In genomic region chr11:11115648-11116590, GRCm38 (mm10) we compare ENCODE assay signal across 8 mouse cellular contexts. TPM values are rescaled to one million over a fixed set of nuclear protein-coding genes. Genes with fewer than 3 reads are reported as not detected.
A peak's percentile ranks its signal among the peaks of the same experiment; 100 is the strongest.
DNase-seq lines count a peak whose midpoint lies in the region; ATAC-seq and TF ChIP-seq lines count a peak whose summit lies in the region.
"Had no signal": no experiment of that assay in that cellular context is flagged by ENCODE, and none has a peak within 500 bp of the region (broad histone marks: within the 10 kb centered on the region; RNA-seq: fewer than 3 reads in every experiment).

No protein-coding gene starts in this region.

- TF ChIP-seq CTCF in layer of hippocampus, adult 2 months (conservative IDR thresholded peaks at IDR 0.05): no peak

- peak; percentile 75 for ATAC-seq in embryonic facial prominence, embryonic 11.5 days (replicated peaks; ENCODE audit: insufficient number of reproducible peaks, low FRiP score, low TSS enrichment, low read depth)
- 0 out of 2 replicates have a peak, but pooled peaks have one; percentile 17 for ATAC-seq in limb, embryonic 15.5 days (ENCODE audit: insufficient number of reproducible peaks, low FRiP score, low TSS enrichment, low read depth)
- ATAC-seq in megakaryocyte-erythroid progenitor cell, adult 5-6 weeks (replicated peaks; ENCODE audit: low FRiP score, low TSS enrichment, poor library complexity, severe bottlenecking): no peak

- WGBS in embryonic facial prominence, embryonic 11.5 days: under 1% methylated on average over 89 of the region's 93 CpGs
- WGBS in limb, embryonic 15.5 days: under 1% methylated on average over 93 of the region's 93 CpGs

- no peaks in the 10 kb centered on the region for H3K36me3 ChIP-seq in embryonic facial prominence, embryonic 11.5 days (replicated peaks; ENCODE audit: control insufficient read depth, insufficient read depth, low read depth, low read length)
- H3K36me3 ChIP-seq in limb, embryonic 15.5 days: no peaks in the 10 kb centered on the region

- peak overlapping the region; percentile 53 for H3K4me3 ChIP-seq in layer of hippocampus, adult 2 months
- H3K4me3 ChIP-seq in embryonic facial prominence, embryonic 11.5 days (ENCODE audit: low read depth, low read length): peak overlapping the region; percentile 50
- H3K4me3 ChIP-seq in limb, embryonic 15.5 days: peak overlapping the region; percentile 49

- DNase-seq in layer of hippocampus, adult 2 months (ENCODE audit: low spot score in 2 of 2): peak in 1 of 2 experiments; percentile 11
- no peak for DNase-seq in layer of hippocampus, adult 9-10 months (ENCODE audit: low spot score)
- DNase-seq in embryonic facial prominence, embryonic 11.5 days (ENCODE audit: low spot score): peak; percentile 55
- peak; percentile 9 for DNase-seq in gastrocnemius, postnatal 25 days
- peak; percentile 74 for DNase-seq in retina, postnatal 1 day

- no peaks in the 10 kb centered on the region for H3K9me3 ChIP-seq in embryonic facial prominence, embryonic 11.5 days (replicated peaks; ENCODE audit: control insufficient read depth, low read length)
- no peaks in the 10 kb centered on the region for H3K9me3 ChIP-seq in limb, embryonic 15.5 days

- peaks cover 2% of the 10 kb centered on the region for H3K4me1 ChIP-seq in embryonic facial prominence, embryonic 11.5 days (ENCODE audit: control insufficient read depth, insufficient read depth, low read length)
- H3K4me1 ChIP-seq in limb, embryonic 15.5 days: peaks cover 31% of the 10 kb centered on the region

- peaks cover 37% of the 10 kb centered on the region for H3K27me3 ChIP-seq in embryonic facial prominence, embryonic 11.5 days (ENCODE audit: control insufficient read depth, insufficient read depth, low read length)
- peaks cover 59% of the 10 kb centered on the region for H3K27me3 ChIP-seq in limb, embryonic 15.5 days

- H3K4me2 ChIP-seq in embryonic facial prominence, embryonic 11.5 days (ENCODE audit: low read depth, low read length): peak overlapping the region; percentile 96
- peak overlapping the region; percentile 91 for H3K4me2 ChIP-seq in limb, embryonic 15.5 days

- no peak overlapping the region for H3K27ac ChIP-seq in layer of hippocampus, adult 2 months
- H3K27ac ChIP-seq in embryonic facial prominence, embryonic 11.5 days (replicated peaks; ENCODE audit: low read depth, low read length): no peak overlapping the region
- H3K27ac ChIP-seq in limb, embryonic 15.5 days: no peak overlapping the region

- H3K9ac ChIP-seq in embryonic facial prominence, embryonic 11.5 days (replicated peaks; ENCODE audit: low read length): peak overlapping the region; percentile 54
- H3K9ac ChIP-seq in limb, embryonic 15.5 days: peak overlapping the region; percentile 28; the same call in 1 of the 2 replicates

RNA-seq across cellular contexts. Expression of gene Vwc2, which starts 1.9 kb away (rescaled TPM):
- total RNA-seq in layer of hippocampus, adult 2 months (2021): 1 to 10 TPM; 4.4 to 5.5 TPM
- polyA plus RNA-seq in embryonic facial prominence, embryonic 11.5 days (2014; fragmentation: Nextera tagmentation; extraction: Ambion mirVana): 1.4 and 1.8 TPM in 2 replicates
- under 1 TPM in 1 of 2 experiments, not detected in 1; 0.28 TPM for total RNA-seq in gastrocnemius, postnatal 25 days (2021)
- polyA plus RNA-seq in limb, embryonic 15.5 days (2015; fragmentation: Nextera tagmentation; extraction: Ambion mirVana): 5.3 and 6.3 TPM in 2 replicates
- not detected in 2 replicates for total RNA-seq in megakaryocyte-erythroid progenitor cell, adult 5-6 weeks (2014; fragmentation: Nextera tagmentation)
- total RNA-seq in megakaryocyte-erythroid progenitor cell, adult 5-6 weeks (2017): not detected in 2 replicates
- polyA plus RNA-seq: liver, adult 2 months had no signal

Comparison
In these comparisons a context has a peak if more than half of its experiments do, and no peak if none do; other contexts are left out.
1. RNA of gene Vwc2, which starts 1.9 kb away (total RNA-seq): 4.4 to 5.5 TPM in layer of hippocampus, adult 2 months; 0.28 TPM in gastrocnemius, postnatal 25 days and not detected in megakaryocyte-erythroid progenitor cell, adult 5-6 weeks; every median in the first group is over 4 times any median in the second.
2. Peak in every context shown above with its lines, with median percentiles within 50 percentile points of each other: H3K4me3 ChIP-seq.